Mouse (Mus musculus) layer of hippocampus, postnatal 14 days (tissue): ENCODE measurements at regions not wholly inside any gene's neighbourhood (a gene's known extent, or its start where the extent isn't known, plus 50 kb on each side); places are given as distances from the start of the nearest gene placed in this dataset.

Experiments
- DNase-seq, 2 experiments: peaks; one replicate each; pipeline ENCODE4 v3.0.0; 2021 to 2022; ENCODE audit warnings: low spot score in 2 of 2, mixed read lengths in 1 of 2

GRCm38 (mm10) chr16:27878499-27878898 is 489.8 kb downstream of the Ccdc50 start:
- peak in 1 of 2 experiments; percentile 4 for DNase-seq

- DNase-seq: no peak
Measured at GRCm38 (mm10) chr16:27878950-27879349, 490.3 kb downstream of the Ccdc50 start.

GRCm38 (mm10) chr16:27884363-27884762 is 495.7 kb downstream of the Ccdc50 start:
- DNase-seq: no peak

DNA sequence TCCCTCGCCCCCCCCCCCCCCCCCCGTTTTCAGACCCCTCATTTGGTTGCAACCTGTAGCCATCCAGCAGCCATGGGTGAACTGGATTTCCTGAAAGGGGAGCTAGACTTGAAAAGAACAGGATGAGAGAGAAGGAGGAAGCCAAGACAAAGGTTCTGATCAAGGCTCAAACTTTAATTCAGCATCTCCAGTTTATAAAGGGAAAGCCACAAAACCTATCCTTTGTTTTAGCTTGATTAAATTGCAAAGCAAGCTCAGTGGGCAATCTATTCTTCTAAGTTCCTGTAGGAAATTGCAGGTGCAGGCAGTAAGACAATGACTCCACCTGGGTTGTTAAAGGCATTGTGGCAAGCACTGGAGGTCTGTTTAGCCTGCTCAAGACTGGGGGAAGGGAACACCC is 517.4 kb downstream of the Ccdc50 start:
- no peak for DNase-seq

DNA sequence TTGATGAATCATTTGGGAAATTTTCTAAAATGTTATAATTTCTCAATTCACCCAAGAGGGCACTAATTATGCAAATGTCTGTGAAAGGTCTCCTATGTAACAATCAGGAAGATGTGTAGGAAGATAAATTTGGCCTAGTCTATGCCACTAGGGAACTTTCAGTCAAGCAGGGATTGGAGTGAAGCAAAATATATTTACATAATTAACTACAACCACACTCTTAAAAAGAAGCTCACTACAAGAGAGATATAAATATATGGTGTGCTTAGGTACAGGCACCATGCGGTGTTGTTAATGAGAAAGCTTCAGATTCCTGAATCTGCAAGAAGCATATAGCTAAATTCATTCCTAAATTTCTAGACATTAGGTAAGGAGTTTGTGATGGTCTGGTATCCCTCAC is 526.8 kb downstream of the Ccdc50 start:
- DNase-seq: no peak

DNA sequence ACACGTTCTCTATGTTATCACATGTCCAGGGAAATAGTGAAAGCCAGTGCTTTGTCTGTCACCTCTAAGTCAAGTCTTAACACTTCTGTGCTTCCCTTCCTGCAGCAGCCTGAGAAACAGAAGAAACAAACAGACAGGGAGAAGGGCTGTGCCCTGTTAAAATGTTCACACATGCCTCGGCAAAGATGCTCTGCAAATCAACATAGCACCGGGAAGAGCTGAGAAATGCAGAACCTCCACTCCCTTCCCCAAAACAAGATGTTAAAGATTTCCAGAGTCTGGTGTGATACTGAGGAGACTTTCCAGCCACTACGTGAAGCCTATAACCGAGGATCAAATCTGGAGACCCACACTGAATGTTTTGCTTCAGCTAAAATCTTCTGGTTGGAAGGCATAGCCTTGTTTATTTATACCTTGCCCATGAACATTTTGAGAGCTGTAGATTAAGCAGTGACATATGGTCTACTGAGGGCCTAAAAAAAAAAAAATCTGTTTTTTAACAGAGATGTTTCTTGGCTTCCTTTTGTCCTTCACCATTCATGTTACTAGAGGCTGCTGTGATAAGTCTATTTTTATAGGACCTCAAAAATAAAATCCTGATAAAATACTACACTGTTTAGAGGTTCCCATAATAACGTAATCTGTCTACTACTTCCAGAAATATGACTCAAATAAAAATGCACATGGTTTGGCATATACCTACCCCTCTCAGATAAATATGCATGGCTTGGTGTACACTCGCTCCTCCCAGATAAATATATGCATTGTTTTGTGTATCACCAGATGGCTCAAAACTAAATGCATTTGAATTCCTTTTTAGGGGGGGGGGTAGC is 537.1 kb downstream of the Ccdc50 start:
- no peak for DNase-seq

GRCm38 (mm10) chr16:27926361-27926651 is 537.6 kb downstream of the Ccdc50 start:
- DNase-seq: no peak

DNA sequence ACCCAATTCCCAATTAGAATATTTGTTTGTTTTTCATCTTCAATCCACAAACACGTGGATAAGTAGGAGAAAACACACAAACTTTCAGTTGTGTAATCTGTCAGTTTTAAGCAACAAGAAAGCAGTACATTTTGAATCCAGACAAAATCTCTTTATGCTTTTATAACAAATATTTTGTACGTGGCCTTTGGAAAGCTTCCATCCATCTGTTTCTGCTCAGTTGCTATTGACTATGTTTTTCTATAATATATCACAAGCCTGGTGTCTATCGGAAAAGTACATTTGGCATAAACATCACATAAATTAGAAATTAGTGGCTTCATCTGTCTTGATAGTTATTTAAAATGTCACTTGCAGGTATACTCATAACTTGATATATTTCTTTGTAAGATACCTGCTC is 560.6 kb downstream of the Ccdc50 start:
- DNase-seq: peak in 1 of 2 experiments; percentile 9

DNA sequence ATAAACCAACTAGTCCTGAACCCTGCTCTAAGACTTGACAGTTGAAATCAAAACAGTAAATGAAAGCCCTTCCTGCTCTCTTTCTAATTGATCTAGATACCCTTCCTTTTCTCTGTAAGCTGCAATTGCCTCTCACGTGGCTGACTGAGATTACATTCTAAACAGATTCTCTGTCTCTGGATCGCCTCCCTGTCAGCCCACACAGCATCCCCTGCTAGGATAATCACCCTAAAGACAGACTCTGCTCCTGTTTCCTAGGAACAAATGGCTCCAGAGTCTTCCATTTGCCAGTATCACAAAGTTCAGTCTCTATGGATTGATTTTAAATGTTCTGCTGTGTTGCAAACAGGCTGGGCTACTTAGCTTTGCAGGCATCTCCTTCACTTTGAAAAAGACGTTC is 561.1 kb downstream of the Ccdc50 start:
- peak; percentile 1 to 48 for DNase-seq

DNA sequence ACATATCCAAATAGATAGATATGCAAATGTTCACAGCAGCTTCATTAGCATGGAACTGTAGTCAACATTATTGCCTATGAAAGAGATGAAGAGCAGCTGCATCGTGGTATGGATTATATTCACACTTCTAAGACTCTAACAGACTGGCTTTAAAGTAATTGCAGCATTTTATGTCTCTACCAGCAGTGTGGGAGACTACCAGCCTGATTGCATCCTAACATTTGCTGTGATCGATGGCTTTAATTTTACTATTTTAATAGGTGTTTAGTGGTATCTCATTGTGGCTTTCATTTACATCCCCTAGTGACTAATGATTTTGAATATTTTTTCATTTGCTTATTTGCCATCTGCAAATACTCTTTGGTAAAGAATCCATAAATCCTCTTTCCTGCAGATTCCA is 574.1 kb downstream of the Ccdc50 start:
- DNase-seq: no peak

DNA sequence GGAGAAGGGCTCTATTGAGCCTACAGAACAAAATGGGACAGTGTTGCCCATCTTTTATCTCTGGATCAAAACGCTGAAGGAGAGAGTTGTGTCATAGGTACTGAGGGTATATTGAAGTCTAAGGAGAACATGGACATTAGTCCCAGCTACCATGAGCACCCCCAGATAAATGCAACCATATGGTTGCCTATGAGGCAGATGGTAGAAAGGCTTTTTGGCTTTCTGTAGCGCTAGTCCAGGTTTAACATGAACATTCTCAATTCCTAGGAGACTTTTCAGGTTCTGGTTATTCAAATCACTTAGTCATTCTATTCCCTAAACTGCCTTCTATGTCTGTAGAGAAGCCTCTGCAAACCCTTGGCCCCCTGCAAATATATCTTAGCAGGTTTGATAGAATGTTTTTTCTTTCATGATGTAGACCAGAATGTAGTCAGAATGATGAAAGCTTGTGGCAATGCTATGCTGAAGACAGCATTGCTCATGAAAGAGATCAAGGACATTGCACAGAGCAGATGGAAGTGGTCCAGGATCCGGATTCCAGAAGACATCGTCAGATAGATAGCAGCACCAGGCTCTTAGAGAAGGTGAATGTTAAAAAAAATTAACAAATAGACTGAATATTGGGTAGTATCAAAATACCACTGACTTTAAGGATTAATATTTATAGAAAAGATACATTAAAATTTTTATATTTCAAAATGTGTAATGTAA is 590.2 kb downstream of the Ccdc50 start:
- DNase-seq: no peak

- no peak for DNase-seq
Measured at GRCm38 (mm10) chr16:28015276-28015897, 626.7 kb downstream of the Ccdc50 start.

DNA sequence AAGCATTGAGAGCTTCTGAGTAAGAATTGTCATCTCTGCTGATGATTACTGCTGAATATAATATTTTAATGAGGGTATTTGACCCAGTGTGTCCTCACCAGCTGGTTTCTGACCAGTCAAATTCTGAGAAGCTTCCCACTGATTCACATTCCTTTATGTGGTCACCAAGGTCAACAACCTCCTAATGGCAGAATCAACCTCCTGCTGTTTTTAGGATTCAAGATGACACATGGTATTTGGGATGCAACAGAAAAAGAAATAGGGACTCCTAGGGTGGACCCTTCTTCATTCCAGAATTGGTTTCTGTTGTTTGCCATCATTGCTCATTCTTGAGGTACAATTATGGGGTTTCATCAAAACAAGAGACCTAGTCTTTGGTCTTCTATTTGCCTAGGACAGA is 629.6 kb downstream of the Ccdc50 start:
- DNase-seq: no peak

GRCm38 (mm10) chr16:28038954-28039353 is 650.3 kb downstream of the Ccdc50 start:
- no peak for DNase-seq

GRCm38 (mm10) chr16:28043046-28043445 is 654.4 kb downstream of the Ccdc50 start:
- DNase-seq: no peak

- DNase-seq: no peak
Measured at GRCm38 (mm10) chr16:28064785-28065301, 676.2 kb downstream of the Ccdc50 start.

- peak in 1 of 2 experiments; percentile 6 for DNase-seq
Measured at GRCm38 (mm10) chr16:28082891-28083649, 669.8 kb downstream of the Fgf12 start.

DNA sequence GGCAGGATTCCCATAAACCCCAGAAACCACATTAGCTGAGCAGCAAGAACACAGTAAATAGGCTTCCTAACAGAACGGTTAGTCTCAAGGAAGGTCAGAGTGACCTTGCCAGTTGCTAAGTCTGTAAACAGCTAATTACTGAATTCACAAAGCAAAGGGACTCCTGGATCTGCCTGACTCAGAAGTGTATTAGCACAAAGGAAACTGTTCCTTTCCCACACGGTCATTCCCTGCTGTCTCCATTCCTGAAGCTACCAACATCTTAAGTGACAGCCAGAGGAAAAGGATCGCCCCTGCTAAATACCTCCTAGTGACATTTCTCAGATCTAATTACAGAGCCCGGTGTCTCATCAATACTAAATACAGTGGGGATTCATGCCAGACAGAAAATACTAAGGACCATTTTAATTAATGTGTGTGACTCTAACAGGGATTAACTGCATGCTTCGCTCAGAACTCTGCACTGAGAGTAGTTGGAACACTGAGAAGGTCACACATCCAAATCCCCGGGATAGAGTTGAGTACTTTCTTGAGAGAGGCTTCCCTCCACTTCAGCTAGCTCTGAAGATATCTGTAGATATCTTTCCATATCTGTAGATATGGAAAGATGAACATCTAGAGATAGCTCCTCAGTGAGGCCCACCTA is 663.3 kb downstream of the Fgf12 start:
- peak in 1 of 2 experiments; percentile 5 for DNase-seq

- peak; percentile 5 to 39 for DNase-seq
Measured at GRCm38 (mm10) chr16:28104255-28105076, 648.4 kb downstream of the Fgf12 start.

GRCm38 (mm10) chr16:28105085-28105484 is 647.8 kb downstream of the Fgf12 start:
- DNase-seq: no peak
